Mouse (Mus musculus) megakaryocyte, embryonic 14.5 days (primary cell): ENCODE data around the gene Tmem179b.

Experiments
- FLI1 ChIP-seq: IDR thresholded peaks from 2 replicates; pipeline ENCODE4 v1.6.1; 2012; ENCODE audit warnings: low read length, inconsistent platforms, mixed read lengths
- GATA1 ChIP-seq: IDR thresholded peaks from 3 replicates; pipeline ENCODE4 v1.6.1; 2012; ENCODE audit warnings: mixed read lengths, low read length, inconsistent platforms, borderline replicate concordance

- no peak for TF ChIP-seq FLI1
- no peak for TF ChIP-seq GATA1
Measured at GRCm38 (mm10) chr19:8758899-8759298, 15.4 kb downstream of the Tmem179b start.
